Mouse (Mus musculus): ENCODE results near the gene Vmn2r42. TPM values are rescaled to one million over a fixed set of nuclear protein-coding genes. Genes with fewer than 3 reads are reported as not detected.
"Not testable (repeated sequence)": the region's sequence is repeated elsewhere in the genome, so short reads cannot be mapped to it uniquely, and the experiment has no call there.

Gene Vmn2r42
- total RNA-seq (2021) = not detected

DNA sequence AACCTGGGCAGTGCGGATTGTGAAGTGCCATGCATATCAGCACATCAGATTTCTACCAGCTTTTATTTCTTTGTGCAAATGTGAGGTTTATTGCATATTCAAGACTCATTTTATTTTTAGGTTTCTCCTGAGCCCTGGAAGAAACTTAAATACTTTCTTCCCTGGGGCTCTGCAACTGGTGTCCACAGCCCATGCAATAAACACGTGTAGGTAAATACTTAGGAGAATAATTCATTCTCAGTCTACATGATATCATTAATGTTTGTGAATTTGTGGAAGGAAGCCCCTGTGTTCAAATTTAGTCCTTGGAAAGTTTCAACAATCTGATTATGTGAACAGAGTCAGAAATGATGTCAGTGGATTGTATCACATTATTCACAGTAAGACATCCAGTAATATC, at the start of gene Vmn2r42:
Vmn2r42 (minus strand) TSS at position 101 of the 400 bp plus-strand sequence.
- DNase-seq; intact Hi-C loops (cut with DNase I): not testable (repeated sequence)

- DNase-seq = not testable (repeated sequence)
These were observed 38.6 kb downstream of the Vmn2r42 start, which contains the start of gene Vmn2r41 for GRCm38 (mm10) chr7:8161554-8161953. Gene Vmn2r41 (minus strand): TSS chr7:8161654.

More at GRCm38 (mm10) chr7:8161554-8161953, 38.6 kb downstream of the Vmn2r42 start, which contains the start of gene Vmn2r41:
- intact Hi-C loops (cut with DNase I) = not testable (repeated sequence)

Other genes with a start within 250 kb of the Vmn2r42 start
- gene Vmn2r41, start 38.7 kb downstream of the Vmn2r42 start, total RNA-seq (2021) = not detected
- not detected for gene Vmn2r43, start 60.3 kb upstream of the Vmn2r42 start, total RNA-seq (2021)
- gene Vmn2r44, start 183.0 kb upstream of the Vmn2r42 start, total RNA-seq (2021) = not detected

Measured in heart, postnatal 36 days (tissue).